In the genomic region with DNA sequence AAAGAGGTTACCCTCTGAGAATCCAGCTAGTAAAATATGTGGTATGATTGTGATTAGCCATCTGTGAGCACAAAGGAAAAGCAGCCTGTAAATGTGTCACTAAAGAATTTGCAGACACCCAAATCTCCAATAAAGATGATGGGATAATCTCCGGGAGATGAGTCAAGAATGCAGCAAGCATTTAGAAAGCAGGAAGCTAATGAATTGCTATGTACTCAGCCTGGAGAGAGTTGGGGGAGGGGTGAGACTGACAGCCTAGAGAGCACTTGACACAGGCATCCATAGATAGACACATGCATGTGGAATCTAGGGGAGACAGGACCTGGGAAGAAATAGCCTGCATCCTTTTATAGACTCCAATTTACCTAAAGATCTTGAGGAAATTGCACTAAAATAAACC, we compare ENCODE assay signal across 13 mouse cellular contexts.
DNase-seq lines count a peak whose midpoint lies in the region; ATAC-seq and TF ChIP-seq lines count a peak whose summit lies in the region.
"Had no signal": no experiment of that assay in that cellular context is flagged by ENCODE, and none has a peak within 500 bp of the region (broad histone marks: within the 10 kb centered on the region; RNA-seq: fewer than 3 reads in every experiment).

No protein-coding gene starts in this region.

- in situ Hi-C loops in Patski (cut with MboI; ENCODE audit: low pct_unique_long_range_greater_than_20kb): no loop called here

- no peaks in the 10 kb centered on the region; the same call in 1 of the 2 replicates for H3K4me1 ChIP-seq in limb, embryonic 12.5 days (replicated peaks)
- H3K4me1 ChIP-seq in limb, embryonic 10.5 days: peaks cover 18% of the 10 kb centered on the region

- no peak overlapping the region for H3K9ac ChIP-seq in limb, embryonic 12.5 days (replicated peaks)

- POLR2A ChIA-PET in Patski (lab: Charles Lee): no interaction called here

- no peaks in the 10 kb centered on the region for H3K9me3 ChIP-seq in limb, embryonic 12.5 days
- no peaks in the 10 kb centered on the region for H3K9me3 ChIP-seq in limb, embryonic 10.5 days (replicated peaks)

- TF ChIP-seq POLR2A in brain, embryonic 14.5 days (IDR thresholded peaks at IDR 0.05; ENCODE audit: borderline replicate concordance, extremely low read depth, insufficient read depth, insufficient read length, poor library complexity, severe bottlenecking): no peak

- ATAC-seq in limb, embryonic 12.5 days (ENCODE audit: insufficient number of reproducible peaks, insufficient read depth, low FRiP score, low TSS enrichment, low read depth): 0 out of 2 replicates have a peak, but pooled peaks have one; percentile 59
- ATAC-seq in Patski: peak; percentile 93
- no peak for ATAC-seq in megakaryocyte, adult 5-6 weeks (ENCODE audit: poor library complexity, severe bottlenecking)

- 3% methylated on average over 1 of the region's 1 CpGs for WGBS in limb, embryonic 12.5 days
- 4% methylated on average over 1 of the region's 1 CpGs for WGBS in limb, embryonic 10.5 days

- CTCF ChIA-PET in Patski (lab: Charles Lee): no interaction called here

- H3K4me3 ChIP-seq in limb, embryonic 12.5 days (replicated peaks): no peak overlapping the region
- no peak overlapping the region for H3K4me3 ChIP-seq in limb, embryonic 10.5 days
- H3K4me3 ChIP-seq: erythroblast, embryonic 14.5 days had no signal

- no peak overlapping the region for H3K27ac ChIP-seq in limb, embryonic 12.5 days
- no peak overlapping the region for H3K27ac ChIP-seq in limb, embryonic 10.5 days

- no peak overlapping the region for H3K4me2 ChIP-seq in limb, embryonic 12.5 days
- H3K4me2 ChIP-seq: midbrain, embryonic 11.5 days had no signal

- H3K27me3 ChIP-seq in limb, embryonic 12.5 days: no peaks in the 10 kb centered on the region
- no peaks in the 10 kb centered on the region for H3K27me3 ChIP-seq in limb, embryonic 10.5 days (ENCODE audit: low read depth, poor library complexity, severe bottlenecking)
- no peaks in the 10 kb centered on the region for H3K27me3 ChIP-seq in Patski

- DNase-seq in limb, embryonic 10.5 days (ENCODE audit: low spot score): no peak
- peak; percentile 70 for DNase-seq in Patski (ENCODE audit: low read depth, low spot score)
- DNase-seq in brain, embryonic 14.5 days (ENCODE audit: low read depth): peak; percentile 71
- peak; percentile 51 for DNase-seq in kidney, postnatal 14 days
- DNase-seq in thymus, postnatal 36 days: no peak
- DNase-seq: adrenal gland, postnatal 10 days; cerebellum, adult 11 months; heart, postnatal 14 days; thymus, postnatal 25 days had no signal

- TF ChIP-seq CTCF in Patski (IDR thresholded peaks at IDR 0.05): no peak
- TF ChIP-seq CTCF in brain, embryonic 14.5 days (IDR thresholded peaks at IDR 0.05; ENCODE audit: borderline replicate concordance, extremely low read depth, insufficient read depth, insufficient read length): no peak

- H3K36me3 ChIP-seq in limb, embryonic 12.5 days: no peaks in the 10 kb centered on the region
- no peaks in the 10 kb centered on the region for H3K36me3 ChIP-seq in limb, embryonic 10.5 days

Comparison
In these comparisons a context has a peak if more than half of its experiments do, and no peak if none do; other contexts are left out.
1. DNase-seq: peak in Patski (single experiment), brain, embryonic 14.5 days (single experiment) and kidney, postnatal 14 days (single experiment); none in limb, embryonic 10.5 days (single experiment) and thymus, postnatal 36 days (0 of 2).